Mouse (Mus musculus): ENCODE measurements around the gene Kdm6b. TPM values are rescaled to one million over a fixed set of nuclear protein-coding genes. Genes with fewer than 3 reads are reported as not detected.

Kdm6b gene
- total RNA-seq, 2 experiments from 2014 or later: 26.1 to 29.1 TPM

Other genes with a start within 250 kb of the Kdm6b start
- gene Alox8, start 215.8 kb downstream of the Kdm6b start, total RNA-seq (2021): 1 to 10 TPM; 1.4 to 2.1 TPM
- 1 to 10 TPM; 1.5 to 1.7 TPM for gene Gucy2e, start 176.6 kb downstream of the Kdm6b start, total RNA-seq (2021)
- 1 to 10 TPM; 2.8 to 3.1 TPM for gene Cntrob, start 89.9 kb downstream of the Kdm6b start, total RNA-seq (2021)
- 10 to 100 TPM; 54.3 to 60.1 TPM for gene Trappc1, start 89.7 kb downstream of the Kdm6b start, total RNA-seq (2021)
- gene Kcnab3, start 87.4 kb downstream of the Kdm6b start, total RNA-seq (2021): under 1 TPM in 1 of 2 experiments, not detected in 1; 0.28 TPM
- under 1 TPM; 0.27 to 0.89 TPM for gene Rnf227, start 73.2 kb downstream of the Kdm6b start, total RNA-seq (2021)
- 10 to 100 TPM; 21.8 to 22.8 TPM for gene Chd3, start 44.3 kb downstream of the Kdm6b start, total RNA-seq (2021)
- 100 to 1,000 TPM; 101 to 103 TPM for gene Naa38, start 18.2 kb downstream of the Kdm6b start, total RNA-seq (2021)
- gene Cyb5d1, start 18.0 kb downstream of the Kdm6b start, total RNA-seq (2021): 10 to 100 TPM; 29.6 to 31.8 TPM
- gene Tmem88, start 15.4 kb downstream of the Kdm6b start, total RNA-seq (2021): 10 to 100 TPM; 23.3 to 29.6 TPM
- gene Dnah2, start 135.4 kb upstream of the Kdm6b start, total RNA-seq (2021): under 1 TPM; 0.33 to 0.57 TPM
- 10 to 100 TPM; 77.4 to 98.0 TPM for gene Efnb3, start 146.5 kb upstream of the Kdm6b start, total RNA-seq (2021)
- gene Wrap53, start 166.6 kb upstream of the Kdm6b start, total RNA-seq (2021): 1 to 10 TPM; 5.1 to 6.3 TPM
- gene Trp53, start 166.7 kb upstream of the Kdm6b start, total RNA-seq (2021): 10 to 100 TPM; 13.9 to 17.0 TPM
- 10 to 100 TPM; 20.9 to 22.5 TPM for gene Atp1b2, start 192.3 kb upstream of the Kdm6b start, total RNA-seq (2021)
- gene Shbg, start 204.2 kb upstream of the Kdm6b start, total RNA-seq (2021): not detected
- 1 to 10 TPM; 3.7 to 4.1 TPM for gene Sat2, start 208.3 kb upstream of the Kdm6b start, total RNA-seq (2021)
- 10 to 100 TPM; 87.3 to 98.6 TPM for gene Fxr2, start 219.3 kb upstream of the Kdm6b start, total RNA-seq (2021)
- not detected for gene Sox15, start 241.6 kb upstream of the Kdm6b start, total RNA-seq (2021)
- gene Mpdu1, start 249.0 kb upstream of the Kdm6b start, total RNA-seq (2021): 10 to 100 TPM; 14.9 to 16.2 TPM